Mouse (Mus musculus) forebrain, embryonic 11.5 days (tissue): ENCODE data around the gene Prkag2. TPM values are rescaled to one million over a fixed set of nuclear protein-coding genes. Genes with fewer than 3 reads are reported as not detected.

Experiments
- ATAC-seq: fragments of 200-750 bp; cut with Nextera tagmentation; replicated peaks from 2 replicates; pipeline ENCODE4 v1.8.0; 2017; ENCODE audit warnings: moderate TSS enrichment; ENCODE audit not compliant: low FRiP score
- DNase-seq: peaks from one replicate; pipeline ENCODE4 v3.0.0-alpha.2; 2017; ENCODE audit warnings: low spot score
- H3K27ac ChIP-seq: fragments of 300-500 bp; sonication (generic); 2 replicates; pipeline ENCODE4 v1.5.1; 2014; ENCODE audit warnings: low read depth, low read length
- H3K27me3 ChIP-seq: fragments of 300-500 bp; sonication (generic); 2 replicates; pipeline ENCODE4 v1.6.1; 2014; ENCODE audit warnings: mild to moderate bottlenecking, low read length, mixed read lengths; ENCODE audit not compliant: control insufficient read depth, insufficient read depth
- H3K36me3 ChIP-seq: fragments of 300-500 bp; sonication (generic); 2 replicates; pipeline ENCODE4 v1.6.1; 2014; ENCODE audit warnings: mild to moderate bottlenecking, low read length, moderate library complexity, mixed read lengths; ENCODE audit not compliant: control insufficient read depth, insufficient read depth
- H3K4me1 ChIP-seq: fragments of 300-500 bp; sonication (generic); replicated peaks from 2 replicates; pipeline ENCODE4 v1.6.1; 2014; ENCODE audit warnings: low read length, mixed read lengths; ENCODE audit not compliant: control insufficient read depth, insufficient read depth
- H3K4me2 ChIP-seq: fragments of 300-500 bp; sonication (generic); 2 replicates; pipeline ENCODE4 v1.6.1; 2014; ENCODE audit warnings: low read depth, mild to moderate bottlenecking, low read length, moderate library complexity, mixed read lengths; ENCODE audit not compliant: severe bottlenecking
- H3K4me3 ChIP-seq: fragments of 300-500 bp; sonication (generic); 2 replicates; pipeline ENCODE4 v1.5.1; 2014; ENCODE audit warnings: low read depth, low read length
- H3K9ac ChIP-seq: fragments of 300-500 bp; sonication (generic); 2 replicates; pipeline ENCODE4 v1.6.1; 2014; ENCODE audit warnings: low read length
- H3K9me3 ChIP-seq: fragments of 300-500 bp; sonication (generic); 2 replicates; pipeline ENCODE4 v1.6.1; 2016; ENCODE audit warnings: low read length, mixed read lengths; ENCODE audit not compliant: control insufficient read depth
- WGBS: fragments of 180-500 bp; shearing (Covaris S2); extraction: QIAGEN DNeasy Blood & Tissue Kit; methylation state at CpG from one replicate; pipeline ENCODE4 v1.1.7; 2014; 5-methylcytosine and 5-hydroxymethylcytosine counted together
- polyA plus RNA-seq: library from polyadenylated mRNA; unstranded; fragments of >200 nt; fragmentation: Nextera tagmentation; extraction: Ambion mirVana; gene quantifications from 2 replicates; pipeline ENCODE4 v1.2.1, GENCODE M21; 2014

Gene Prkag2
- polyA plus RNA-seq, 1 experiment from 2014 or later, result 54.4 TPM

DNA sequence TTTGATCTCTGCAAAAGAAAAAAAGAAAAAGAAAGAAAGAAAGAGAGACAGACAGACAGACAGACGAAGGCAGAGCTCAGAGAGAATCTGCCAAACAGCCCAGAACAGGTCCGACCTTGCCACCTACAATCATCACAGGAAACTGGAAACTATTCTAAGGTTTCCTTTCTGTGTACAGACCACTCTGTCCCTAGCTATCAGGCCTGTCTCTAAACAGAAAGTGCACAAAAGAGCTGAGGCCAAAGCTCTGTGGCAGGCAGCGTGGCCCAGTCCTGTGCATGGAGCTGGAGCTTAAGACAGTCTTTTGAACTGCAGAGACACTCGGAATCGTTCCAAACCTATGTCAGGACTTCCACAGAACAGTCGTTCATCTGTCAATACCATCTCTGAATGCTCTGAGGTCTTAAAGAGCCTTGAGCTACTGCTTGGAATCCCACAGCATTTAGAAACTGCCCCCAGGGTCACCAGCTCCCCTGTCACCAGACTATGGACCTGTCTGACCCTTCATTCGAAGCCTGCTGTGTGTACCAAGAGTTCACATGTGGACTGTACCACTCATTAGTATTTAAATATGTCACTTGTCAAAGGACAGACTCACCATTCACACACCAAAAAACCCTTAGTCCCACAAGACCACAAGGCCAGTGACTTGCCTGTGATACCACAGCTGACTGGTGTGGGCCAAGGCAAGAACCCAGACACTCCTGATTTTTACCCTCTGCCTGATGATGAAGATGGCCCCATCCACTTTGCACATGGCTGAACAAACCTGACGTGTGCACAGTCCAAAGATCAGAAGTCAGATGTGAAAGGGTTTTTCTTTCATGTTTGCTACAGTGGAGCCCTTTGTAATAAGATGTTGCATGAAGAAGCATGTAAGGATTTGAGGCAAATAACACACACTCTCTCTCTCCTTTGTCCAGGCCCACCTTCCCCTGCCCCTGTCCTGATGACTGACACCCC, 35.9 kb downstream of the Prkag2 start:
- H3K4me1 ChIP-seq, result peaks cover 1% of the 10 kb centered on the region; the same call in 1 of the 2 replicates
- H3K27me3 ChIP-seq, result no peaks in the 10 kb centered on the region
- H3K9ac ChIP-seq, result no peak overlapping the region
- no peaks in the 10 kb centered on the region for H3K36me3 ChIP-seq
- no peak for ATAC-seq
- H3K9me3 ChIP-seq, result no peaks in the 10 kb centered on the region
- no peak for DNase-seq
- WGBS, result 63% methylated on average over 8 of the region's 8 CpGs
- no peak overlapping the region for H3K27ac ChIP-seq
- no peak overlapping the region for H3K4me3 ChIP-seq
- no peak overlapping the region for H3K4me2 ChIP-seq

- peaks cover 7% of the 10 kb centered on the region; the same call in 1 of the 2 replicates for H3K4me1 ChIP-seq
- WGBS, result 43% methylated on average over 17 of the region's 17 CpGs
These were observed 37.8 kb downstream of the Prkag2 start for GRCm38 (mm10) chr5:25062506-25063132.

DNA sequence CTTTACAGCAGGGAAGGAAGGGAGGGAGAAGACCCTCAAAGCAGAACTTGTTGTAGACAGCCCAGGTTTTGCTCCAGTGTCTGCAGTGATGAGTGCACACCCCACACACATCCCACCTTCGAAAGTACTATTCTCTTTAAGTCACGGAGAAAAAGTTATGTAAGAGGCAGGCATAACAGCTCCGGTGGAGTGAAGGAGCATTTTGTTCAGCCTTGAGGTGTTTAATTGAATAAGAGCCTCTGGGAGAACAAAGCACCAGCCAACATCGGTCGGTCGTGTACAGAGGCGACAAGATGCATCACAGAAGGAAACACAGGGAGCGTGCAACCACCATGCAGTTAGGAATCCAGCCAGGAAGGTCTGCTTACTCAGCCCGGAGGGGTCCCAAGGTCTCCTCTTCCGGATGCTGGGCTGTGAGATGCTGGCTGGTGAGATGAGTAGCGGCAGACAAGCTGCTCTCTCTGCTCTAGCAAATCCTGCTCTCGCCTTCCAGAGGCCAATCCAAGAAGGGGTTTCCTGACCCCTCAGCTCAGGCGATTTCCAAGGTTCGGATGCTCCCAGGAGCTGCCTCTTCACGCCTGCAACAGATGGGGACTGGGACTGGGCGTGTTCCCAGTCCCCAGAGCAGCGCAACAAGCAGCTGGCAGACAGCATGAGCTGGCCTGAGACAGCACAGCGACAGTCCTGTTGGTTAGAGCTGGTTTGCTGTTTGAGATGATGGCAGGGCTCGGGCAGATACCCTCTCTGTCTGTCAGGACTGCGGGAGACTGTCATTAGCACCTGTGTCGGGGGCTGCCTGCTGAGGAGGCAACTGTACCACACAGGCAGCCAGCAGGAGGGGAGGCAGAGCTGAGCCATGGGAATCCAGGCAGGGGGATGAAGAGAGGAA, 41.3 kb downstream of the Prkag2 start:
- DNase-seq, result no peak
- peak; percentile 53; the same call in 1 of the 2 replicates for ATAC-seq
- Histone ChIP-seq H3K4me3 (no peak overlapping the region), H3K27me3 (no peaks in the 10 kb centered on the region), H3K4me1 (peaks cover 7% of the 10 kb centered on the region; the same call in 1 of the 2 replicates), H3K9me3 (no peaks in the 10 kb centered on the region), H3K27ac (no peak overlapping the region), H3K36me3 (no peaks in the 10 kb centered on the region), H3K4me2 (no peak overlapping the region), H3K9ac (peak overlapping the region; percentile 12; the same call in 1 of the 2 replicates)
- 26% methylated on average over 21 of the region's 21 CpGs for WGBS

More at GRCm38 (mm10) chr5:25062506-25063132, 37.8 kb downstream of the Prkag2 start:
- no peak for ATAC-seq
- H3K4me3 ChIP-seq, result no peak overlapping the region
- no peak overlapping the region for H3K27ac ChIP-seq
- H3K27me3 ChIP-seq, result no peaks in the 10 kb centered on the region
- no peak overlapping the region for H3K4me2 ChIP-seq
- no peaks in the 10 kb centered on the region for H3K9me3 ChIP-seq
- H3K9ac ChIP-seq, result no peak overlapping the region
- DNase-seq, result no peak
- no peaks in the 10 kb centered on the region for H3K36me3 ChIP-seq

DNA sequence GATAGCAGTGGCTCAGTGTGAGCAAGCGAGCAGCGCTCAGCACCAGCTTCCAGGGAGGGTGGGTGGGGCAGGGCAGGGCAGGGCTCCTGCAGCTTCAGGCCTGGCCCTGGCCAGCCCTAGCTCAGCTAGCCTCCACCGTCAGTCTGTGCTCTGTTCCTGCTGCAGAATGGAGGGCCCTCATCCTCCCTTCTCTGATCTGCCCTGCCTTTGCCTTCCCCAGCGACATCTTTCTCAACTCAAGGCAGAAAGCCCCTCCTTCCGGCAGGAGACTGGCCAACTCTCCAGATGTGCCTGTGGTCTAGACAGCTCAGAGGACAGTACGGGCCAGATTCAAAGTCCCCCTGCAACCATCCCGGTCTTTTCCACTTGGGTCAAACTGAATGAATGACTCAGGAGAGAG, 42.0 kb downstream of the Prkag2 start:
- Histone ChIP-seq H3K4me1 (peaks cover 7% of the 10 kb centered on the region; the same call in 1 of the 2 replicates), H3K27ac (no peak overlapping the region)

DNA sequence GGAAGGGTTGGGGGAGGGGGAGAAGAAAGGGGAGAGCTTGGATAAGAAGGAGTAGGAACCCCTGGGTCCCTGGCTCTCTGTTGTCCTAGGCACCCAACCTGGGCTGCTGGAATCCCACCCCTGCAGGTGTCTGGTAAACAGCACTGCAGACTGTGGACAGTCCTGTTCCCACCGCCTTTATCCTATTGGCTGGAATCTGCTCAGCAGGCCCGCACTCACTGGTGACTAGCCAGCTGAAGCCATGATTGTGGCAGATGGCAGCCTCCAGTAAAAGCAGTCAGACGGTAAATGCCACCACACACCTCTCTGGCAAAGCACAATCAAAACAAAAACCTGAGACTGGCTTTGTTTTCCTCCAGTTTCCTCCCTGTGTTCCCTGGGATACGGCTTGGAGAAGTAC, 45.2 kb downstream of the Prkag2 start:
- no peak for DNase-seq
- Histone ChIP-seq H3K9ac (no peak overlapping the region), H3K4me2 (no peak overlapping the region), H3K36me3 (no peaks in the 10 kb centered on the region), H3K27ac (no peak overlapping the region), H3K4me1 (peaks cover 7% of the 10 kb centered on the region; the same call in 1 of the 2 replicates), H3K4me3 (no peak overlapping the region), H3K9me3 (no peaks in the 10 kb centered on the region), H3K27me3 (no peaks in the 10 kb centered on the region)
- WGBS, result 34% methylated on average over 4 of the region's 4 CpGs
- no peak for ATAC-seq

More for the DNA sequence above, 42.0 kb downstream of the Prkag2 start:
- Histone ChIP-seq H3K4me2 (no peak overlapping the region), H3K4me3 (no peak overlapping the region), H3K36me3 (no peaks in the 10 kb centered on the region), H3K9me3 (no peaks in the 10 kb centered on the region), H3K27me3 (no peaks in the 10 kb centered on the region), H3K9ac (no peak overlapping the region)
- DNase-seq (no peak), ATAC-seq (no peak; the same call in 1 of the 2 replicates)
- WGBS, result 46% methylated on average over 7 of the region's 7 CpGs

- Histone ChIP-seq H3K36me3 (no peaks in the 10 kb centered on the region), H3K9me3 (no peaks in the 10 kb centered on the region), H3K4me1 (peaks cover 2% of the 10 kb centered on the region; the same call in 1 of the 2 replicates), H3K27me3 (no peaks in the 10 kb centered on the region), H3K9ac (no peak overlapping the region), H3K27ac (no peak overlapping the region), H3K4me3 (no peak overlapping the region), H3K4me2 (no peak overlapping the region)
- ATAC-seq, result no peak
- no peak for DNase-seq
- WGBS, result 76% methylated on average over 7 of the region's 7 CpGs
These were observed 46.3 kb downstream of the Prkag2 start for GRCm38 (mm10) chr5:25053971-25054658.

GRCm38 (mm10) chr5:25050827-25051226, 49.6 kb downstream of the Prkag2 start:
- 70% methylated on average over 8 of the region's 8 CpGs for WGBS
- Histone ChIP-seq H3K4me3 (no peak overlapping the region), H3K36me3 (no peaks in the 10 kb centered on the region), H3K4me1 (no peaks in the 10 kb centered on the region), H3K27me3 (no peaks in the 10 kb centered on the region), H3K4me2 (no peak overlapping the region), H3K9me3 (no peaks in the 10 kb centered on the region), H3K9ac (no peak overlapping the region), H3K27ac (no peak overlapping the region)
- ATAC-seq (no peak), DNase-seq (no peak)
